Mouse (Mus musculus) stomach, postnatal 0 days (tissue): Measurements from ENCODE around the gene Cdx2. TPM values are rescaled to one million over a fixed set of nuclear protein-coding genes. Genes with fewer than 3 reads are reported as not detected.

ENCODE experiments used
- ATAC-seq: fragments of 200-750 bp; cut with Nextera tagmentation; 2 replicates; pipeline ENCODE4 v1.8.0; 2017; ENCODE audit not compliant: low FRiP score, low TSS enrichment
- DNase-seq: peaks from one replicate; pipeline ENCODE4 v3.0.0-alpha.2; 2016; ENCODE audit warnings: low spot score
- H3K27ac ChIP-seq: fragments of 300-500 bp; sonication (generic); replicated peaks from 2 replicates; pipeline ENCODE4 v1.5.1; 2014; ENCODE audit warnings: mild to moderate bottlenecking, control low read depth
- H3K27me3 ChIP-seq: fragments of 300-500 bp; sonication (generic); 2 replicates; pipeline ENCODE4 v1.6.1; 2014; ENCODE audit warnings: low read length; ENCODE audit not compliant: control insufficient read depth, insufficient read depth
- H3K36me3 ChIP-seq: fragments of 300-500 bp; sonication (generic); 2 replicates; pipeline ENCODE4 v1.6.1; 2014; ENCODE audit warnings: low read length, mixed read lengths; ENCODE audit not compliant: control insufficient read depth, insufficient read depth
- H3K4me1 ChIP-seq: fragments of 300-500 bp; sonication (generic); replicated peaks from 2 replicates; pipeline ENCODE4 v1.6.1; 2014; ENCODE audit warnings: antibody characterized with exemption; ENCODE audit not compliant: control insufficient read depth, insufficient read depth
- H3K4me2 ChIP-seq: fragments of 300-500 bp; sonication (generic); replicated peaks from 2 replicates; pipeline ENCODE4 v1.6.1; 2014; ENCODE audit warnings: low read depth, mild to moderate bottlenecking, control low read depth, moderate library complexity
- H3K4me3 ChIP-seq: fragments of 300-500 bp; sonication (generic); 2 replicates; pipeline ENCODE4 v1.5.1; 2014; ENCODE audit warnings: low read depth, low read length, control low read depth
- H3K9ac ChIP-seq: fragments of 300-500 bp; sonication (generic); 2 replicates; pipeline ENCODE4 v1.6.1; 2014; ENCODE audit warnings: mild to moderate bottlenecking, low read length, control low read depth, mixed read lengths
- H3K9me3 ChIP-seq: fragments of 300-500 bp; sonication (generic); 2 replicates; pipeline ENCODE4 v1.6.1; 2016; ENCODE audit warnings: low read length; ENCODE audit not compliant: control insufficient read depth
- CTCF ChIP-seq: IDR thresholded peaks from 2 replicates; pipeline ENCODE4 v1.5.1; 2016; ENCODE audit warnings: antibody characterized with exemption, low read depth, mild to moderate bottlenecking, moderate library complexity
- EP300 ChIP-seq: optimal IDR thresholded peaks from 2 replicates; pipeline ENCODE3; 2016; ENCODE audit warnings: antibody characterized with exemption
- WGBS: fragments of 180-500 bp; shearing (Covaris S2); extraction: QIAGEN DNeasy Blood & Tissue Kit; methylation state at CpG from one replicate; pipeline ENCODE4 v1.1.7; 2014; 5-methylcytosine and 5-hydroxymethylcytosine counted together
- polyA plus RNA-seq: library from polyadenylated mRNA; unstranded; fragments of >200 nt; fragmentation: Nextera tagmentation; extraction: Ambion mirVana; gene quantifications from 2 replicates; pipeline ENCODE4 v1.2.1, GENCODE M21; 2015

Cdx2 gene
- polyA plus RNA-seq, 1 experiment from 2014 or later = 0.06 TPM

DNA sequence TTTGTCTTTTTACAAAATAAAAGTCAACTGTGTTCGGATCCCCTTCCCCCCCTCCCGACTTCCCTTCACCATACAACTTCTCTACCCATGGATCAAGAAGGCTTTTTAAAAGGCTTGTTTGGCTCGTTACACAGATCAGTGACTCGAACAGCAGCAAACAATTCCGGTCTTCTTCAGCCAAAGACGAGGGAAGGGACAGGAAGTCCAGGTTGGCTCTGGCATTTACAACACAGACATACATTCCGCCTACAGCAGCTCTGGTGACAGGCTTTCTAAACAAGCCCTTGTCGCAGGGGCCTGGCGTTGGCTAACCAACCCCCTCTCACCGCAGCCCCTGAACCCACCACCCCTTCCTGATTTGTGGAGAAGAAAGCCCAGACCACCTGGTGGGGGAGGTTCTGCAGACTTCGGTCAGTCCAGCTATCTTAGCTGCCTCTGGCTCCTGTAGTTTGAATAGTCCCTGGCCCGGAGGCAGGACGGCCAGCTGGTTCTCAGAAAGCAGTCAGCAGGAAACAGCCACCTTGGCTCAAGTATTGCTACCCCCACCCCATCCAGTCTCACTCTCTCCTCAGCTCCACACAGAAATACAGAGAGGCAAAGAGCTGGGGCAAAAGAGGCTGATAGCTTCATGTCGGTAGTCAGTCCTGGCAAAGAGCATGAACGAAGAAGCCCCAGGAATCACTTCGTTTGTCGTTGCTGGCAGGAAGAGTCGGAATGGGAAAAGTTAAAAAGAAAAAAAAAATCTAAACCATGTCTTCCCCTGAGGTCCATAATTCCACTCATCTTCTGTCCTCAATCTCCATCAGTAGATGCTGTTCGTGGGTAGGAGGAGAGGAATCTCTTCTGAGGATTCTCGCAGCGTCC is 5.9 kb downstream of the Cdx2 start:
- Histone ChIP-seq H3K27me3 (peaks cover 34% of the 10 kb centered on the region), H3K4me2 (no peak overlapping the region), H3K9ac (no peak overlapping the region), H3K27ac (no peak overlapping the region), H3K4me3 (no peak overlapping the region), H3K36me3 (no peaks in the 10 kb centered on the region), H3K4me1 (no peaks in the 10 kb centered on the region), H3K9me3 (no peaks in the 10 kb centered on the region)
- ATAC-seq (no peak), DNase-seq (no peak)
- no peak for TF ChIP-seq CTCF
- no peak for TF ChIP-seq EP300
- WGBS = 6% methylated on average over 21 of the region's 21 CpGs

DNA sequence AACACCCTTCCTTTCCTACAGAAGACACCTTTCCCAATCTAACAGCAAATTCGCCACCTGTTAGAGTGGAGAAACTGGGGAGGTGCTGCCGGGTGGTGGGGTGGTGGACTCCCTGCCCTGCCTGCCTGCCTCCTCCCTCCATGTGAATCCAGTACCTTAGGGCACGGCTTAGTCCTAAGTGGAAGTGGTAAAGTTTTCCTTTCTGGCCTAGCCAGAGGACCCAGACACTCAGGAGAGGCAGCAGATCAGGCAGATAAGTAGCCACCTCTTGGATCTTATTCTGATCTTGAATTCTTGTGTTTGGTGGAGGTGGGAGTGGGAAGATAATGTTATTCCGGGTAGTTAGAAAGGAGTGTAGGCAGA is 7.1 kb downstream of the Cdx2 start:
- no peak overlapping the region for H3K27ac ChIP-seq
- H3K27me3 ChIP-seq = peaks cover 26% of the 10 kb centered on the region

DNA sequence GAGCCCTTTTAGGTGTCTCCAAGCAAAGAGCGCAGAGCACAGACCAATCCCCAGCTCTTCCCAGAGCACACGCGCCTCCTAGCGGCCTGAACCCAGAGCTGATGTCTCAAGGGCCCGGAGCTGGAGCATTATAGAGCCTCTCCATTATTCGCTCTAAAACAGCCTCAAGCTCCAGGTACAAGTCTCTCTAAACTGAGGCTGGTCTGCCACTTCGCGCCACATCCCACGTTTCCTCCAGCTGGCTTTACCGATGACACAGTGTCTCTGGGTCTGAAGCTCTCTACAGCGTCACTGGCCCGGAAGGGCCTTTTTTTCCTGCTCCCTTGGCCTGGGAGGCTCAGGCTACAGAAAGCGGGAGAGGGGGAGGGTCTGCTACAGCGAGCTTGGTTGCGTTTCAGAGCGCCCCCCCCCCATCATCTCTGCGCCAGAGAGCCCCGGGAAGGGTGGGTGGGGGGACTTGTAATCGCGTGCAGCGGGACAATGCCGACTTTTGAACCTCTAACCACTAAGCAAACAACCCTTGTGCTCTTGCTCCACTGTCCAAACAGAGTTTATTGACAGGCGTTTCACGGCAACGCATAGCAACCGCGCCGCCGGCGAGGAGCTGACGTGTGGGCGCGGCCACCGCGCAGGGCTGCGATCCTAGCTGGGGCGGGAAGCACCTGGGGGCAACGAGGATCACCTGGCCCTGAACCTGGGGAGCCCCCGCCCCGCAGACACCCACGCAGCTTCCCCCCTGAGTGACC is 7.6 kb downstream of the Cdx2 start:
- TF ChIP-seq CTCF (peak; percentile 78), EP300 (no peak)
- peak overlapping the region; percentile 40 for H3K4me2 ChIP-seq
- H3K9ac ChIP-seq = no peak overlapping the region
- H3K9me3 ChIP-seq = no peaks in the 10 kb centered on the region
- H3K36me3 ChIP-seq = no peaks in the 10 kb centered on the region
- peak; percentile 88 for DNase-seq
- no peaks in the 10 kb centered on the region for H3K4me1 ChIP-seq
- ATAC-seq = peak; percentile 93
- no peak overlapping the region for H3K4me3 ChIP-seq
- H3K27ac ChIP-seq = no peak overlapping the region
- H3K27me3 ChIP-seq = peaks cover 23% of the 10 kb centered on the region
- WGBS = 1% methylated on average over 41 of the region's 41 CpGs

More for the DNA sequence above, 7.1 kb downstream of the Cdx2 start:
- DNase-seq (no peak), ATAC-seq (peak; percentile 23; the same call in 1 of the 2 replicates)
- no peak for TF ChIP-seq EP300
- no peak for TF ChIP-seq CTCF
- Histone ChIP-seq H3K36me3 (no peaks in the 10 kb centered on the region), H3K4me3 (no peak overlapping the region), H3K9ac (no peak overlapping the region), H3K4me2 (peak overlapping the region; percentile 40), H3K9me3 (no peaks in the 10 kb centered on the region), H3K4me1 (no peaks in the 10 kb centered on the region)
- 3% methylated on average over 4 of the region's 4 CpGs for WGBS

DNA sequence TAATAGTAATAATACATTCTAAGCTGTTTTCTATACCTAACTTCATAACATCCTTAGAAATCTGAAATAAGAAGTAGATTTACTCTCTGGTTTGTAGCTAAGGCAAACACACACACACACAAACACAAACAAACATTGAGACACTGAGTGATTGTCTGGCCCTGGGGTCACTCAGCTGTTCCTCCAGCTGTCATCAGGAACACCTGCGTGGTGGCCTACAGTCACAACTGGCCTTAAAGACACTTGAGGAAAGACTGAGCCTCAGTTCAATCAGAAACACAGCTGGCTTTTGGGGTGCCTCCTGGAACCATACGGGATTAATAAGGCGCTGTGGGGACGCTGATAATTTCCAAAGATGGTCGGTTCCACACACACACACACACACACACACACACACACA is 9.8 kb downstream of the Cdx2 start:
- TF ChIP-seq CTCF (no peak), EP300 (no peak)
- peaks cover 13% of the 10 kb centered on the region for H3K27me3 ChIP-seq
- no peaks in the 10 kb centered on the region for H3K4me1 ChIP-seq
- no peak for ATAC-seq
- no peaks in the 10 kb centered on the region for H3K36me3 ChIP-seq
- no peak overlapping the region for H3K9ac ChIP-seq
- WGBS = 50% methylated on average over 5 of the region's 5 CpGs
- H3K4me3 ChIP-seq = no peak overlapping the region
- DNase-seq = no peak
- no peak overlapping the region for H3K4me2 ChIP-seq
- H3K9me3 ChIP-seq = no peaks in the 10 kb centered on the region
- no peak overlapping the region for H3K27ac ChIP-seq

DNA sequence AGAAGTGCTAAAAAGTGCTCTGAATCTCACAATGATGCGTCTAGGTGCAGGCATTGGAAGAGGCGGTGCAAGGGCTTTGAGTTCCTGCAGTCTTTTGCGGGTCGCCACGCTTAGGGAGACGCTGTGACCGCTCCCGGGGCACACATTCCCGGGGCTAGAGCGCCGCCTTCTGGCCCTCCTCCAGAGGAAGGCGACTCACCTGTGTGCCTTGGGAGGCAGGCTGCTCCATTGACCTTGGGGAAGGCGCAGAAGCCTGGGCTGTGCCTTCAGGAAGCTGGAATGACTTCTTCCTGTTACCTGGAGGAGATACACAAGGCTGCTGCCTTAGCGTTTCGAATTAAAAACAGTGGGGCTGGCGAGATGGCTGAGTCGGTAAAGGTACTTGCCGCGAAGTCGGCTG is 12.9 kb downstream of the Cdx2 start:
- 14% methylated on average over 20 of the region's 20 CpGs for WGBS
- peak; percentile 73 for TF ChIP-seq CTCF
- no peak for TF ChIP-seq EP300
- H3K27ac ChIP-seq = no peak overlapping the region

More for the DNA sequence above, 12.9 kb downstream of the Cdx2 start:
- ATAC-seq (peak; percentile 73), DNase-seq (peak; percentile 87)
- H3K4me2 ChIP-seq = no peak overlapping the region
- H3K9ac ChIP-seq = no peak overlapping the region
- no peaks in the 10 kb centered on the region for H3K36me3 ChIP-seq
- H3K4me3 ChIP-seq = no peak overlapping the region
- no peaks in the 10 kb centered on the region for H3K9me3 ChIP-seq
- no peaks in the 10 kb centered on the region for H3K4me1 ChIP-seq
- H3K27me3 ChIP-seq = peaks cover 5% of the 10 kb centered on the region; the same call in 1 of the 2 replicates
